Mouse (Mus musculus) thymus, postnatal 4 days (tissue): ENCODE results near the gene Amph.
"Not testable (repeated sequence)": the region's sequence is repeated elsewhere in the genome, so short reads cannot be mapped to it uniquely, and the experiment has no call there.

ENCODE experiments used
- DNase-seq: peaks from one replicate; pipeline ENCODE4 v3.0.0; 2021

The Amph gene

DNA sequence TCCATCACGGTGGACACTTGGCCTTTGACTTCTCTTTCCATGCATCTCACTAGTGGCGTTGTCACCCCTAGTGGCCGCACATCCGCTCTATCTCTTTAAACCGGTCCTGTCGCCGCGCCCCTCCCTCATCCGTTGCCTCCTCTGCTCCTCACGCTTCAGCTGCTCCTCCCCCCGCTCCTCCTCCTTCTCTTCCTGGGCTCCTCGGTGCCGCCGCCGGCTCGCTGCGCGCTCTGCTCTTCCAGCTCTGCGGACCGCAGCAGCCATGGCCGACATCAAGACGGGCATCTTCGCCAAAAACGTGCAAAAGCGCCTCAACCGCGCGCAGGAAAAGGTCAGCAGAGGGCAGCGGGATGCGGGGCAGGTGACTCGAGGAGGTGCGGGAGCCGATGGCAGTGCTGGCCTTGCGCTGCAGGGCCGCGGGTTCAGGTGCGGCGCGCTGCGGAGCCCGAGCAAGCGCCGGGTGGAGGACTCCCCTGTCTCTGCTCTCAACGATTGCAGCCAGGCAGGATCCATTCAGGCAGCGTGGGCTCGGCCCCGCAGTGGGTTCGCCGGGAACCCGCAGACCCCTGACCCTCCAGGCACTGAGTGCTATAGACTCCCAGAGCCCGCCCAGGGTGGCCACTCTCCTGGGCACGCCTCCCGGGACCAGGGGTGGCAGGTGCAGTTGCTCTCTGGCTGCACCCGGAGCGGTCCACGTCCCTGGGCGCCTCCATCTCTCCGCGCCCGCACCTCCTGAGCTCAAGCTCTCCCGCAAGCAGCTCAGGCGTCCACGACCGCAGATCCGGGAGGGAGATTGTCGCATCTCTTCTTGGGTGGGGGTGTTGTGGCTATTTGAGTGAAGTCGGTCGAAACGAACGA is at the start of gene Amph:
Gene Amph, plus strand, starts transcription at position 35 of the 858 bp plus-strand sequence.
- peak; percentile 69 for DNase-seq

DNA sequence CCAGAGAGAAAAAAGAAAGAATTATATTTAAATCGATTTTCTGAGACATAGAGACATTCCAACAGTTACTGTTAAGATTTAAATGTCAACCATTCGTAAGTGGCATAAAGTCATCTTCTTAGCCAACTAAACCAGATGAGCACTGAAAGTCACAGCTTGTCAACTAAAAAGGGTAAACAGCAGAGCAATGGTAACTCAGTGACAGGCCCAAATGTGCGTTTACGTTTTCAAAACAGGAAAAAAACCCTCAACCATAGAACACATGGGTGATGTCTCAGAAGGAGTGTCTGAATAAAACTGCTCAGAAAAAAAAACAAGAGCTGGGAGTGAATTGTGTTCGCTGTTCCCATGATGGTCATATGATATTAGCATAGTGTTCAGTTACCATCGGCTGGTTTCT is 44.4 kb upstream of the Amph start:
- no peak for DNase-seq

DNA sequence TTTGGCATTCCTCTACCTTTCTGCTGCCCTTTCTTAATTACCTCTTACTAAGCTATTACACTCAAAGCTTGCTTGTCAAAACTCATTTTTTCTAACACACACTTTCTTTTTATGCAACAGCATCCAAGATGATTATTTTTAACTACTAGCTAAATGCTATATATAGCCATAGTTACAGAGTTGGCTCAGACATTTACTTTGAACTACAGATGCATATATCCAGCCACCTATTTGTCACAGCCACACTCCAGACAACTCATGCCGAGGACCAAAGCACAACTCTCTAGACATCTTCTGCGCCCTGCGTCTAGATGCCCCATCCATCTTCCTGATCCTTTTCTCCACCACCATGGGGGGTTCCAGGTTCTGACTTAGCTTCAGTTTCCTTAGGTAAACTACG is 33.2 kb upstream of the Amph start:
- DNase-seq = no peak

DNA sequence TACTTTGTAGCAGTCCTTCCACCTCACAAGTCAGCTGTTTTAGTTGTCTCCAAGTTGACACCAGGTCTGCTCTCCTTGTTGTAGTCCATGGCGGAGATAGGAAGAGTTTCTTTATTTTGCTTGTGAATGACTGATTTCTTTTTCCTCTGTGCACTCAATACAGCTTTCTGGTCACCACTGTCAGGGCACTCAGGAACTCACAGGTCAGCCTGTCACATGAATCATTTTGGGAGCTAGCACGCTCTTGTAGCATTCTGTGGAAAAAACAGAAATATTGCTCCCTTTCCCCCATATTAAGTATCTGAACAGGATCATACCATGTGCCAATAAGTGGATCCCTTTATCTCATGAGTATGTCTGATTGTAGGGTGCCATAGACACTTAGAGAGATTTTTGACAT is 14.8 kb upstream of the Amph start:
- not testable (repeated sequence) for DNase-seq

DNA sequence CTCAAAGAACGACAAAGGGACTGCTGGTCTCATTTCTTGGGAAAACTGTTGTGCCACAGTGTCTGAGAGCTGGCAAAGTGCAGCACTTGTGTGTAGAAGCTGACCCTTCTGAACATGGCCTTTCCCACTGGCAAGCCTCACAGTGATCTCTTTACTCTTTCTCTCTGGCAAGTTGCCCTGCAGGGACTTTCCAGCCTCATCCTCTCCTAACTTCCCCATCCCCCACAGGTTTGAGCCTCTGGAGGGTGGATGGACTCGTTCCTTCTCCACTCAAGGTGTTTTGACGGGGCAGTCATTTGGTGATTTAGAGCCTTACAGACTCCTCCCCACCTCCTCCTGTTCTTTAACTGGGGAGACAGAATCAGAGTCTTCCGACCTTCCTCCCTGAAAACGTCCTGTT is 319 bp upstream of the Amph start:
- DNase-seq = no peak

DNA sequence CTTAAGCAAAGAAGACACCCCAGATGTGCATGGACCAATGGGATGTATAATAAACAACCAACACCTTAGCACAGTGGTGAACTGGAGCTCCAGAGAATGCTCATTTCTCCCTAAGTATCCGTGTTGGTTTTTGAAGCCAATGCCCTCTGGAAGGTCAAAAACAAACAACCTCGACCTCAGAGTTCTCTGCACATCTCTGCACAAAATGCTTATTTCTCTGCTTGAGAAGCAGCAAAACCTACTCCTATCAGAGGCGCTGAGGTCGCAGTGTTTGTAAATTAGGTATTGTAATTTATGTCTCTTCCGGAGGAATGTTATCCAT is 985 bp downstream of the Amph start:
- no peak for DNase-seq

DNA sequence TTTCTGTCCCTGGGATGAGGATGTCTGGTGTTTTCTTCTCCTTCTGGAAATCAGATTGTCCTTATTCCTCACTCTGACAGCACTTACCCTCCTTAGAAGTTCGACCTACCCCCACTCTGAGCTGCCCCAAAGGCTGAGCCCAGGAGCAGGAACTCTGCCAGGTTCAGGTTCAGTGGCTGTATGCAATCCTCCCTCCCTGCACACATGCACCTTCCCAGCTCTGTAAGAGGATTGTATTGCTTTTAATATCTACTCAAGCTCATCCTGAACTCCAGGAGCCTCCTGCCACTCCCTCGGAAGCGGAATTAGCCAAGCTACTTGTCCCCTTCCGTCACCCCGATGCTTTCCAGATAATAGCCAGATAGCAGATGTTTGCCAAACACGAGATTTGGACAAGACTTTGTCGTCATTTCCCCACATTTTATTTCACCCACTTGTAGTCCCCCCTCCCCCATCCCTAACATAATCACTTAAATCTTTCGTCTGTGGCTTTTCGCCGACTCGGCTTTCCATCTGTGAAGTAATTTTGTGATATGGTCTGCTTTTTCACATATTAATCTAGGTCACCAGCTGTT is 1.7 kb downstream of the Amph start:
- DNase-seq = no peak

DNA sequence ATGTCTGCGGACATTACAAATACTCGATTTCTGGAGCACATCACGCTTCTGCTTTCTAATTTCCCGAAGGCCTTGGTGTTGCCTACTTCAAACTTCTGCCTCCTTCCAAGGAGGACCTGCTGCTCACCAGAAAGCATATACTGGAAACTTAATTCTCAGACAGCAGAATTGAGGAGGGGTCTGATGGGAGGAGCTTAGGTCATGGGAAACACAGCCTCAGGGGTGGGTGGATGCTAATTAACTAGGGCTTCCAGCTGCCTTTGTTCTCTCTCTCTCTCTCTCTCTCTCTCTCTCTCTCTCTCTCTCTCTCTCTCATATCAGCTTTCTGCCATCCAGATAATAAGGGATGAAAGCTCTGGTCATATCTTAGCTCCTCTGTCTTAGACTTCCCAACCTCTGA is 5.6 kb downstream of the Amph start:
- no peak for DNase-seq

DNA sequence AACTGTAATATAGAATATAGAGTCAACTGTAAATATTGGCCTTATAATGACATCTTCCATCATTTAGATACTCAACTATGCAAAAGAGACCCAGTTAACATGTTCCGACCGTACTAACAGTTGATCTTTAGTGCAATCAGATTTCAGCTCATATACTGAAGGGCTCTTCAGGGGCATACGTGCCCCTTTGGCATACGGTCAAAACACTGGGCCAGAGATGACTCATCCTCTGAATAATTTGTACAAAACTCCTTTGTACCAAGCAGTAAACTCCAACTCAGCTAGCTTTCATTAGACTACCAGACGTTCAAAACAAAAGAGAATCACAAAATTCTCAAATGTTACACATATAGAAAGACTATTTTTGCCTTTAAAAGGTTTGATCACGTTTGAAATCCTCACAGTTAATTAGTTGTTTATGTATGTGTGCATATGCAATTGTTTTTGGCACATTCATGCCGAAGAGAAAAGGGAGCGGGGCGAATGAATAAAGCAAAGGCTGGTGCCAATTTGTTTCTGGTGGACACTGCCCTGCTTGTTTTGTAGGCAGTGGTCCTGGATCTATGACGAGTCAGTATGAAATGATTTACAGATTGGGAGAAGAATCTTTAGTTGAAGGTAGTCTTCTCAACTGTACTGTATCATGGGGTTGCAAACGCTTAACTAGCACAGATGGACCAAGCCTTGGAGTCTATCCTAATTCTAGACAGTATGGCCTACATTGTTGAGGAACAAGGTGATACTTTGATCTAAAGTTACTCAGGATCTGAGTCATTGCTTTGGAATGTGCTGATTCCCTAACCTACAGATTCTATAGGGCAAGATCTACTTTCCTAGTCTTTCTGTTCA is 8.3 kb downstream of the Amph start:
- DNase-seq = no peak

DNA sequence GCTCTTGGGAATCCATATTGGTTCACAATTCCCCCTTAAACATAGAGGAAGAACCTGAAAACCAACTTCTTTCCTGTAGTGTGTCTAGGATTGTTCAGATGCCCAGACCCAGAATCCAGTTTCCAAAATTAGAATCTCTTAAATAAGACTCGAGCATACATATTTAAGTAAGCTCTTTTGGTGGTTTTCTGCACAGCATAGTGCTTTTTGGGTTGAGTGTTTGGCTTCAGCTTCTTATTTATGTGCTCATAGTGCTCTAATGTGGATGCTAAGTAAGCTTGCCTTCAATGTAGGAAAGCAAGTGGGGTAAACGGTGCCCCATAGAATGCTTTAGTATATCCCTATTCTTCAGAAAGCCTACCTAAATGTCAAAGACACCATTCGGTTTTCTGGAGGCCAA is 9.0 kb downstream of the Amph start:
- DNase-seq = no peak

DNA sequence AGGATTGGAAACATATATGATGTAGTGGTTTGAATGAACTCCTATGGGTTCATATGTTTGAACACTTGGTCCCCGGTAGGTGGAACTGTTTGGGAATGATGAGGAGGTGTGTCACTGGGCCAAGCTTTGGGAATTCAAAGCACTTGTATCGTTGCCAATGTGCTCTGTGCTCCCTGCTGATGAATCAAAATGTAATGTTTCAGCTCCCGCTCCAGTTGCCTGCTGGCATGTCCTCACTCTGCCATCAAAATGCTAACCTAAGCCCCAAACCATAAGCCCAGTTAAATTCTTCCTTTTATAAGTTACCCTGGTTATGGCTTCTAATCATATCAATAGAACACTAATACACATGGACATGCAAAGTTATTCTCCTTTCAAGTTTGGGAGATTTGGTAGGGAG is 24.6 kb downstream of the Amph start:
- no peak for DNase-seq

DNA sequence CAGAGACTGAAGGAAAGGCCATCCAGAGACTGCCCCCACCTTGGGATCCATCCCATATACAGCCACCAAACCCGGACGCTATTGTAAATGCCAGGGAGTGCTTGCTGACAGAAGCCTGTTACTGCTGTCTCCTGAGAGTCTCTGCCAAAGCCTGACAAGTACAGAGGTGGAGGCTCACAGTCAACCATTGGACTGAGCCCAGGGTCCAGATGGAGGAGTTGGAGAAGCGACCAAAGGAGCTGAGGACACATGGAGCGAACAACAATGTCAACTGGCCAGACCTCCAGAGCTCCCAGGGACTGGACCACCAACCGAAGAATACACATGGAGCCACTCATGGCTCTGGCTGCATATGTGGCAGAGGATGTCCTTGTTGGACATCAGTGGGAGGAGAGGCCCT is 26.3 kb downstream of the Amph start:
- DNase-seq = no peak

DNA sequence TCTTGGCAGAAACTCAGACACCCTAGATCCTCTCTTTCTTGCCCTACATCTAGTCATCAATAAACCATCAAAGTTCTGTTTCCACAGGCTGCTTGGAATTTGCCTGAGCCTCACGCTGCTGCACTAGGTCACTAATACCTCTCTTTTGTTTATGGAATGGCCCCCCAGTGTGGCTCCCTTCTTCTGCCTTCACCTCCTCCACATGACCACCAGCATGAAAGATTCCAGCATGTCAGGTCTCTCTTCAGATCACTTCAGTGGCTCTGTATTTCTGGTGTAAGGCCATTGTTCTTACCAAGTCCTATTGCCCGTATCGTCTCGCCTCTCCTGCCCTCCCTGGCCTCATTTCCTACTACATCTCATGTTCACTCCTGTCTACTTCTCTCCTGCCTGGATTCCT is 39.3 kb downstream of the Amph start:
- DNase-seq = no peak

DNA sequence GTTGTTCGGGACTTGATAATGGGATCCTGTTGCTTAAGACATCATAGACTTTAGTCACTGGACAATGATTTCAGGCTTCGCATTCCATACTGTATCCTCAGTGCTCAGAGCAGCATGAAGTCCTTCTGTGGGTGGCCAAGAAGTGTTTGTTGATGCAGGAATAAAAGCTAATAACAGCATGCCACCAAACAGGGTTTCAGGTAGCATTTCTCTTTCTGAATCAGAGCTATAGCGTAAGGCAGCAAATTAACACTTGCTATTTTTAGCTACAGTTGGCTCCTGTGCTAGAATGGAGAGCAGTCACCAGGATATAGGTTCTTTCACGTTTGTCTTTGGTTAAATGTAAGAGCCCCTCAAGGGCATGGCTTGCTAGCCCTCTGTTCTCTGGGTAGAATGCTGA is 40.3 kb downstream of the Amph start:
- DNase-seq = no peak

DNA sequence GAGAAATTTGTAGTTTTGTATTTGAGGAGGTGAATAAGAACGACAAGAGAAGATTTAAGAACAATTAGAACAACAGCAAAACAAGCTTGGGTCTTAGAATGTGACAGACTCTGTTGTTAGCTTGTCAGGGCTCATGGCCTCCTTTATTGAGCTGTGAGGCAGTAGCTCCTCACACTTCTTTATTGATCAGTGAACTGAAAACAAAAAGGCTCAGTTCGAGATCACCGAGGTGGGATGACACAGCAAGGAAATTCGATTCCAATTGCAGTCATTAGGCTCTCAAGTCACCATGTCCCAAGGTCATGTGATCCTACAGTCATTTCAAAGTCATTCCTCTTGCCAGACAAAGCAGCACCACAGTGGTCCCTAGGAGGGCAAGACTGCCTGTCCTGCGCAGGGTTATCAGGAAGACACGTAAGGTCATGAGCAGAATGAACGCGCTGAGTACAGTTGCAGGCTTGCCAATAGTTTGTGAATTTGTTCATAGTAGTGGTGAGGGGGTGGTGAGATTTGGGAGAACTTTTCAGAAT is 41.2 kb downstream of the Amph start:
- no peak for DNase-seq

DNA sequence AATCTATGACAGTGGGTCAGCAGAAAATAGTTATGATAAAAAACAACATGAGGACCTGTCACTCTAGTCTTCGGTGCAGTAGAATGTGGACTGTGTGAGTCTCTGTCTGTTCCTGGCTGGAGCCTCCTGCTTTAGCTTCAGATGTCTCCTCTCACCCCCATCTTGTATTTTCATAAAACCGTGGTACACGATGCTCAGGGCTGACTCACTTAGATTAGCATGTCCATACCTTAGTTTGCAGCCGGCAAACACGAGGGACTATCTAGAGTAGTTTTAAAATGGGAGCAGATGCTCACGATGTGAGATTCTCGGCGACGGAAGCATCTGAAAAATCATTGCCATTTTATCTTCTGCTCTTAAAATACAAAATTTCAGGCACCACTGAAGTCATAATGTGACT is 54.5 kb downstream of the Amph start:
- no peak for DNase-seq

DNA sequence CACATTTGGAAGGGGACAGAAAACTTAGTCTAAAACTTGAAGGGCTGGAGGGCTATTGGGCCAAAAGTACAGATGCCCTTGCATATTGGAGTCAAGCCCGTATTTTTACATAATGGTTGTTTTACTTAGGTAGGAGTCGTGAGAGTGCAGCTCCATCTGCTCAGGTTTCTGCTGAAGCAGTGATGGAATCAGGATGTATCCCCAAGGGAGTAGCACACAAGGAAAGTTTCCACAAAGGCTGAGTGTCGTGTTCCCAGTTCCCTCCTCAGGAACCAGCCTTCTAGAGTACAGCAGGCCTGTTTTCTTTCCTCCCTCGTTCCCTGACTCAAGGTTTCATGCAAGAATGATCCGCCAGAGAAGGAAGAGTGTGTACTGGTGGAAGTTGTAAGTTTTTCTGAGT is 56.4 kb downstream of the Amph start:
- no peak for DNase-seq

DNA sequence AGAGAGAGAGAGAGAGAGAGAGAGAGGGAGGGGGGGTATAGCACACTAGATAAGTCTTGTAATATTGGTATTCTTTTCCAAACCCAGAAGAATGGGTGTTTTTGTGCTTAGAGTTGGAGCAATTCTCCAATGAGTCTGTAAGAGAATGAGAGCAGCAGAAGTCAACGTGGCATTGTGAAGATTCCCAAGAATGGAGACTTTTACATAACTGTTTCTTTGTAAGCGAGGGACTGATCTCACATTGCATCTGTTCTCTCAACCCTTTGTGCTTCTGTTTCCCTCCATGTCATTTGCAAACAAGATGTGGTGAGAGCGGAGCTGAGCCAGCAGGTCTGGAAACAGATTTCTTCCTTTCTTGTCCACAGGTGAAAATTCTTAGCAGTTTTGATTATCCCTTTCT is 60.4 kb downstream of the Amph start:
- no peak for DNase-seq

DNA sequence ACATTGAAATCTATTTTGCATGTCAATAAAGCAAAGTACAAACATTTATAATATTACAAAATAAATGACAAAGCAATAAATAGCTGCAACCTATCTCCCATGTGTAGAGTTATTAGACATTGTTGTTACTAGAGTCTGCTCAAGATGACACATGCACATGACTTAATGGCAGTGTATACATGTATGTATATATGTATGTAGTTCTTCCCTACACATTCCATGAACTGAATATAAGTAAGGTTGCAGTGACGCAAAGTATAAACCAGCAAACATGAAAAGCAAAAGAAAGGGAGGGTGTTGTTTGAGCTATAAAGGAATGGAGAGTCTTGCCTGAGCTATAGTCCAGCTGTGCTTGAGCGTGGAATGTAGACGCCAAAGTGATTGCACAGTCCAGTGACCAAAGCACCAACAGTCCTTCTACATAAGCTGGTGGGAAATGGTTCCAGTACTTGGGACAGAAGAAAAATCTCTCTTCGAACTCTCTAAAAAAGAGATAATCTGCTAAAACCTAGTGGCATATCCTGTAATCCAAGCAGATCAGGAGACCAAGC is 66.9 kb downstream of the Amph start:
- DNase-seq = no peak

DNA sequence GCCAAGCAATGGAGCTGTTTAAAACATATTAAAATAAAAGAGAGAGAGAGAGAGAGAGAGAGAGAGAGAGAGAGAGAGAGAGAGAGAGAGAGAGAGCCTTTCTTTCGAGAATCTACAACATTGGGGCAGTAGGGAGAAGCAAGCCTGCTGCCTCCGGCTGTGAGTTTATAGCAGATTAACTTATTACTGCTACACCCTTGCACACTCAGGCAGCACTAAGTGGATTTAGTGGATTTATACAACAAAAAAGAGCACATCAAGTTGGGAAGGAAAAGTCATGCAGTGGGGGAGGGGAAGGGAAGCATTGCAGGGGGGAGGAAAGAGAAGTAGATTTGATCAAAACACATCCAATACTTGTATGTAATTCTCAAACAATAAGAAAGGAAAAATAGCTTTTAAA is 73.5 kb downstream of the Amph start:
- no peak for DNase-seq

DNA sequence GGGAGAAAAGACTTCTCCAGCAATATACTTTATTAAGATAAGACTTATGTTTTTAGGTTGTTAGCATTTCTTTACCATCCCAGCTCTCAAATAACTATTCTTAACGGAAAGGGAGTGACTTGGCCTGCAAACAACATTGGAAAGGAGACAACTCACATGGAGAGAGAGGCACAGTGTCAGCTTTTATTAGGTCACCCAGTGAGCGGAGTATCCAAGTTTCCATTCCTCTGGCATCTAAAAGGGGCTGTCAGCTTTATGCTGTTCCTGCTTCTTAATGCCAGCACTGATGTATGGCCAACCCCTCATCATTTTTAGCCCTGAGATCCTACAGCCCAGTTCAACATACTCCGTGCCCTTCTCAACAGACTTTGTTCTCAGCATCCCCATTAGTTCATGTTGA is 74.3 kb downstream of the Amph start:
- DNase-seq = no peak

DNA sequence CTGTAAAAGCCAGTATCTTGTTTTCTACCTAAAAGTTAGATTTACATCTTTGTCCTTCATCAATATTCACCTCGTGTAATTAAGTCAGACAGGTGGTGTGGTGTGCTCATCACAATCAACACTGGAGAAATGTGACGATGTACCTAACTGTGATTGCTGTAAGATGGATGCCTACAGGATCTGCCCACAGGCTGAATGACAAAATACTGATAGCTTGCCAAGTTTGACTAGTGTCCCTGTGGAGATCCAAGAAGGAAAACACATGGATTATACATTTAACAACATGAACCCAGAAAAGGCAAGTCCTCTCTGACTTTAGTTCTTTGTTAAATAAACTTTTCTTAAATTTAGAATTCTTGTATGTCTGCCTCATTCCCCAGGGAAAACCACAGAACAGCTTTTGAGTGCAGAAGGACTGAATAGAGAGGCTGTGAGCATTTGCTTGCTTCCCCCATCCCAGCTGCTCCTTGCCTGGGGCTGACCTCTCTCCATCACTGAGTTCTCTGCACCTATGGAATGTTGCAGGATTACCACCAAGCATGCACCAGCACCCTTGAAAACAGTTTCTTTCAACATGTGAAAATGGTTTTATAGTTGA is 77.2 kb downstream of the Amph start:
- DNase-seq = no peak

DNA sequence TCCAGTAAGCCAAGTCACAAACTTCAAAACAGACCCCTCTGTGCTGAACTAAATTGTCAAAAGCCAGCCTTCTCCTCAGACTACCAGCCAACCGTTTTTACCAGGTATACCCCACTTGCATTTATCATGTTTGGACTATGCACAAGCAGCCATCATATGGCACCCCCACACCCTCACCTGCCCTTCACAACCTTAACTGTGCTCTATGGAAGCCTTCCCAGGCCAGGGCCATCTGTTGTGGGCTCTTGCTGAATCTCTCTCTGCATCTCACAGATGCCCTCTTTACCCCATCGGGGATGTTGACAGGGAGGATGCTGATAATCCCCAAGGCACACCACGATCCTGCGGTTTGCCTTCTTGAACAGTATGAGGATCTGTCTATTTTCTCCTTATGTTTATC is 77.9 kb downstream of the Amph start:
- no peak for DNase-seq
